Mouse (Mus musculus) liver, postnatal 0 days (tissue): ENCODE measurements around the gene Tbc1d20. TPM values are rescaled to one million over a fixed set of nuclear protein-coding genes. Genes with fewer than 3 reads are reported as not detected.

Experiments used
- ATAC-seq: fragments of 200-750 bp; cut with Nextera tagmentation; 2 replicates; pipeline ENCODE4 v1.8.0; 2017; ENCODE audit warnings: mild to moderate bottlenecking, moderate library complexity
- DNase-seq: peaks from one replicate; pipeline ENCODE4 v3.0.0-alpha.2; 2016
- H3K27ac ChIP-seq: fragments of 300-500 bp; sonication (generic); 2 replicates; pipeline ENCODE4 v1.5.1; 2014; ENCODE audit warnings: antibody characterized with exemption, moderate library complexity, mild to moderate bottlenecking, low read depth
- H3K27me3 ChIP-seq: fragments of 300-500 bp; sonication (generic); 2 replicates; pipeline ENCODE4 v1.6.1; 2014; ENCODE audit warnings: low read length, control low read depth, mixed read lengths; ENCODE audit not compliant: insufficient read depth
- H3K36me3 ChIP-seq: fragments of 300-500 bp; sonication (generic); replicated peaks from 2 replicates; pipeline ENCODE4 v1.6.1; 2014; ENCODE audit warnings: mild to moderate bottlenecking, control low read depth, low read length, moderate library complexity, mixed read lengths; ENCODE audit not compliant: insufficient read depth
- H3K4me1 ChIP-seq: fragments of 300-500 bp; sonication (generic); 2 replicates; pipeline ENCODE4 v1.6.1; 2014; ENCODE audit warnings: antibody characterized with exemption, mild to moderate bottlenecking, control low read depth; ENCODE audit not compliant: insufficient read depth
- H3K4me2 ChIP-seq: fragments of 300-500 bp; sonication (generic); 2 replicates; pipeline ENCODE4 v1.6.1; 2014; ENCODE audit warnings: low read depth, mild to moderate bottlenecking, low read length, moderate library complexity, mixed read lengths
- H3K4me3 ChIP-seq: fragments of 300-500 bp; sonication (generic); 2 replicates; pipeline ENCODE4 v1.5.1; 2014; ENCODE audit warnings: low read depth, low read length
- H3K9ac ChIP-seq: fragments of 300-500 bp; sonication (generic); replicated peaks from 2 replicates; pipeline ENCODE4 v1.6.1; 2014; ENCODE audit warnings: mild to moderate bottlenecking, moderate library complexity
- H3K9me3 ChIP-seq: fragments of 300-500 bp; sonication (generic); 2 replicates; pipeline ENCODE4 v1.6.1; 2016; ENCODE audit warnings: mild to moderate bottlenecking, control low read depth, low read length, mixed read lengths
- CTCF ChIP-seq: sonication (generic); IDR thresholded peaks from 2 replicates; pipeline ENCODE4 v1.5.1; 2016; ENCODE audit warnings: antibody characterized with exemption, low read depth
- EP300 ChIP-seq: IDR thresholded peaks from 2 replicates; pipeline ENCODE4 v1.6.1; 2016; ENCODE audit warnings: antibody characterized with exemption, low read depth, mild to moderate bottlenecking
- WGBS: fragments of 180-500 bp; shearing (Covaris S2); extraction: QIAGEN DNeasy Blood & Tissue Kit; methylation state at CpG from one replicate; pipeline ENCODE4 v1.1.7; 2014; ENCODE audit not compliant: insufficient replicate concordance; 5-methylcytosine and 5-hydroxymethylcytosine counted together
- polyA plus RNA-seq: library from polyadenylated mRNA; unstranded; fragments of >200 nt; fragmentation: Nextera tagmentation; extraction: Ambion mirVana; gene quantifications from 2 replicates; pipeline ENCODE4 v1.2.1, GENCODE M21; 2015

Gene Tbc1d20
- polyA plus RNA-seq, 1 experiment from 2014 or later = 7.8 TPM

GRCm38 (mm10) chr2:152321558-152321957 lies 27.9 kb downstream of the Tbc1d20 start:
- no peaks in the 10 kb centered on the region for H3K4me1 ChIP-seq
- no peak overlapping the region for H3K4me2 ChIP-seq
- H3K9me3 ChIP-seq = no peaks in the 10 kb centered on the region
- H3K4me3 ChIP-seq = no peak overlapping the region
- WGBS = 76% methylated on average over 5 of the region's 5 CpGs
- ATAC-seq (no peak), DNase-seq (no peak)
- no peak overlapping the region for H3K9ac ChIP-seq
- H3K27me3 ChIP-seq = no peaks in the 10 kb centered on the region
- H3K36me3 ChIP-seq = peaks cover 68% of the 10 kb centered on the region
- TF ChIP-seq CTCF (no peak), EP300 (no peak)
- H3K27ac ChIP-seq = no peak overlapping the region

- ATAC-seq (no peak), DNase-seq (no peak)
- H3K9ac ChIP-seq = no peak overlapping the region
- H3K4me3 ChIP-seq = no peak overlapping the region
- H3K4me1 ChIP-seq = no peaks in the 10 kb centered on the region
- H3K36me3 ChIP-seq = peaks cover 68% of the 10 kb centered on the region
- 89% methylated on average over 6 of the region's 6 CpGs for WGBS
- no peaks in the 10 kb centered on the region for H3K27me3 ChIP-seq
- no peak overlapping the region for H3K27ac ChIP-seq
- TF ChIP-seq EP300 (no peak), CTCF (no peak)
- no peak overlapping the region for H3K4me2 ChIP-seq
- no peaks in the 10 kb centered on the region for H3K9me3 ChIP-seq
Observed at GRCm38 (mm10) chr2:152322198-152322597, 28.6 kb downstream of the Tbc1d20 start.

GRCm38 (mm10) chr2:152323971-152324370 lies 30.3 kb downstream of the Tbc1d20 start:
- DNase-seq (no peak), ATAC-seq (no peak)
- Histone ChIP-seq H3K27ac (no peak overlapping the region), H3K4me3 (no peak overlapping the region), H3K36me3 (peaks cover 63% of the 10 kb centered on the region), H3K27me3 (no peaks in the 10 kb centered on the region), H3K4me2 (no peak overlapping the region), H3K9me3 (no peaks in the 10 kb centered on the region), H3K4me1 (no peaks in the 10 kb centered on the region), H3K9ac (no peak overlapping the region)
- TF ChIP-seq CTCF (no peak), EP300 (no peak)
- WGBS = 91% methylated on average over 14 of the region's 14 CpGs

GRCm38 (mm10) chr2:152324842-152325241 lies 31.2 kb downstream of the Tbc1d20 start:
- ATAC-seq = no peak
- no peak for TF ChIP-seq EP300
- TF ChIP-seq CTCF = no peak
- Histone ChIP-seq H3K4me2 (no peak overlapping the region), H3K9me3 (no peaks in the 10 kb centered on the region), H3K9ac (no peak overlapping the region), H3K27ac (no peak overlapping the region), H3K4me1 (no peaks in the 10 kb centered on the region), H3K27me3 (no peaks in the 10 kb centered on the region), H3K36me3 (peaks cover 62% of the 10 kb centered on the region), H3K4me3 (no peak overlapping the region)
- no peak for DNase-seq
- WGBS = 82% methylated on average over 3 of the region's 3 CpGs

- Histone ChIP-seq H3K9me3 (no peaks in the 10 kb centered on the region), H3K4me2 (no peak overlapping the region), H3K27ac (no peak overlapping the region), H3K36me3 (peaks cover 56% of the 10 kb centered on the region), H3K4me3 (no peak overlapping the region), H3K9ac (no peak overlapping the region), H3K4me1 (peaks cover 10% of the 10 kb centered on the region), H3K27me3 (no peaks in the 10 kb centered on the region)
- no peak for TF ChIP-seq EP300
- TF ChIP-seq CTCF = no peak
- ATAC-seq = no peak
- 91% methylated on average over 13 of the region's 13 CpGs for WGBS
- no peak for DNase-seq
Observed at GRCm38 (mm10) chr2:152326157-152326556, 32.5 kb downstream of the Tbc1d20 start.

- DNase-seq = no peak
- H3K4me3 ChIP-seq = no peak overlapping the region
- peaks cover 13% of the 10 kb centered on the region for H3K4me1 ChIP-seq
- H3K9ac ChIP-seq = no peak overlapping the region
- no peaks in the 10 kb centered on the region for H3K27me3 ChIP-seq
- 82% methylated on average over 8 of the region's 8 CpGs for WGBS
- no peak overlapping the region for H3K4me2 ChIP-seq
- no peaks in the 10 kb centered on the region for H3K9me3 ChIP-seq
- peaks cover 54% of the 10 kb centered on the region for H3K36me3 ChIP-seq
- TF ChIP-seq EP300 (no peak), CTCF (no peak)
- H3K27ac ChIP-seq = no peak overlapping the region
- no peak for ATAC-seq
Observed at GRCm38 (mm10) chr2:152326654-152327053, 33.0 kb downstream of the Tbc1d20 start.

GRCm38 (mm10) chr2:152327980-152328379 lies 34.4 kb downstream of the Tbc1d20 start:
- H3K4me1 ChIP-seq = peaks cover 16% of the 10 kb centered on the region
- 71% methylated on average over 5 of the region's 5 CpGs for WGBS
- peaks cover 43% of the 10 kb centered on the region for H3K36me3 ChIP-seq
- no peak overlapping the region for H3K4me3 ChIP-seq
- TF ChIP-seq CTCF (no peak), EP300 (no peak)
- H3K27ac ChIP-seq = no peak overlapping the region
- H3K27me3 ChIP-seq = no peaks in the 10 kb centered on the region
- DNase-seq = no peak
- no peak overlapping the region for H3K4me2 ChIP-seq
- no peak overlapping the region for H3K9ac ChIP-seq
- no peaks in the 10 kb centered on the region for H3K9me3 ChIP-seq
- no peak for ATAC-seq
